Comparison of ENCODE assay signal across 8 mouse cellular contexts in the genomic region with DNA sequence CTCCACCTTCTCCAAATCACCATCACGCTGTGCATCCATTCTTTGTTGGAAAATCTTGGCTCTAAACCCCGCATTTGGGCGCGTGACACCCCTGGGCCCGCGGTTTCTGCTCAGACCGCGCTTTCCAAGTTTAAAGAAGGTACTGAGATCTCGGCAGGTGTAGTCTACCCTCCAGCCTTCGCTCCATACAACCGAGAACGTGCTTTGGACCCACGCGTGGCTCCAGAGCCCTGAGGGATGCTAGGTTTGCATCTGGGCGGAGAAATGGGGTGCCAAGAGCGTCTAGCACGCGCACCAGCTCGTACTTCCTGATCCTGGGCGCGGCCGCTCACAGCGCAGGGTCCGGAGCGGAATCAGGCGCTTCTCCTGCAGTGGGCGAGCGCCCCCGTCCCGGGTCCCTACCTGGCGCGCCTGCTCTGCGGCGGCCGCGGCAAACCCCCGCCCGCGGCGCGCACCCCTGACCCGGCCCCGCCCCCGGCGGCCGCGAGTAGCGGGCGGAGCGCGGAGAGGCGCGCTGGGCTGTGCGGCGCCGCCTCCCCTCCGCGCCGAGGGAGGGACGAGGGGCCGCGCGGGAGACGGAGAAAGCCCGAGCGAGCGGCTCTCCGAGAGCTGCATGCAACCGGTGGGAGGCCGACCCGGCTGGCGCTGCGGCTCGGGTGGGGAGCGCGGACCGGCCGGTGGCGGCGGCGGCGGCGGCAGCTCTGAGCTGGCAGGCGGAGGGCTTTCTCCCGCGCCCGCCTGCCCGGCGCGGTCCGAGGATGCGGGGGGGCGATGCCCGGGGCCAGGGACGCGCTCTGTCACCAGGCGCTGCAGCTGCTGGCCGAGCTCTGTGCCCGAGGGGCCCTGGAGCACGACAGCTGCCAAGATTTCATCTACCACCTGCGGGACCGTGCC. TPM values are rescaled to one million over a fixed set of nuclear protein-coding genes. Genes with fewer than 3 reads are reported as not detected.
DNase-seq lines count a peak whose midpoint lies in the region; ATAC-seq and TF ChIP-seq lines count a peak whose summit lies in the region.

A gene (plus strand): TSS at position 497 of the 894 bp plus-strand sequence.

- H3K36me3 ChIP-seq in ES-E14 (ENCODE audit: control insufficient read depth, insufficient read depth, low read length, poor library complexity, severe bottlenecking): no peaks in the 10 kb centered on the region; the same call in 1 of the 2 replicates
- H3K36me3 ChIP-seq in forebrain, embryonic 13.5 days (ENCODE audit: poor library complexity, severe bottlenecking): no peaks in the 10 kb centered on the region
- H3K36me3 ChIP-seq in hindbrain, embryonic 12.5 days: no peaks in the 10 kb centered on the region

- in situ Hi-C loops in ES-E14 (cut with MboI; ENCODE audit: low sequenced_read_pairs in 2 of 2, unreplicated experiment in 2 of 2): no loop called here

- H3K9me3 ChIP-seq in ES-E14 (ENCODE audit: control insufficient read depth, insufficient read depth, low read depth, low read length): no peaks in the 10 kb centered on the region
- no peaks in the 10 kb centered on the region for H3K9me3 ChIP-seq in forebrain, embryonic 13.5 days (replicated peaks)
- no peaks in the 10 kb centered on the region for H3K9me3 ChIP-seq in hindbrain, embryonic 12.5 days (replicated peaks)

- peak within 1 kb of the TSS; percentile 87 for H3K9ac ChIP-seq in ES-E14 (ENCODE audit: insufficient read depth, low read depth, low read length, poor library complexity, severe bottlenecking)
- H3K9ac ChIP-seq in forebrain, embryonic 13.5 days: peak within 1 kb of the TSS; percentile 69
- H3K9ac ChIP-seq in hindbrain, embryonic 12.5 days: peak within 1 kb of the TSS; percentile 67

- peak within 1 kb of the TSS; percentile 92 to 95 for H3K4me3 ChIP-seq in ES-E14 (ENCODE audit: insufficient read depth in 1 of 2, low read depth in 1 of 2, low read length in 2 of 2, poor library complexity in 1 of 2, severe bottlenecking in 1 of 2)
- H3K4me3 ChIP-seq in forebrain, embryonic 13.5 days: peak within 1 kb of the TSS; percentile 70
- peak within 1 kb of the TSS; percentile 78 for H3K4me3 ChIP-seq in hindbrain, embryonic 12.5 days

- H3K4me1 ChIP-seq in ES-E14 (ENCODE audit: control insufficient read depth in 2 of 2, insufficient read depth in 2 of 2, low read length in 2 of 2, poor library complexity in 1 of 2): peaks cover 5% of the 10 kb centered on the region in 2 experiments; a peak in 2 of 4 replicates
- H3K4me1 ChIP-seq in forebrain, embryonic 13.5 days: peaks cover 18% of the 10 kb centered on the region
- H3K4me1 ChIP-seq in hindbrain, embryonic 12.5 days: peaks cover 6% of the 10 kb centered on the region; the same call in 1 of the 2 replicates

- under 1% methylated on average over 63 of the region's 102 CpGs for WGBS in forebrain, embryonic 13.5 days
- under 1% methylated on average over 41 of the region's 102 CpGs for WGBS in hindbrain, embryonic 12.5 days

- peak within 1 kb of the TSS; percentile 48; the same call in 1 of the 2 replicates for H3K27ac ChIP-seq in ES-E14 (ENCODE audit: insufficient read depth, low read depth, low read length, poor library complexity, severe bottlenecking)
- H3K27ac ChIP-seq in forebrain, embryonic 13.5 days: no peak within 1 kb of the TSS
- H3K27ac ChIP-seq in hindbrain, embryonic 12.5 days: no peak within 1 kb of the TSS

- peak within 1 kb of the TSS; percentile 92 for H3K4me2 ChIP-seq in forebrain, embryonic 13.5 days
- H3K4me2 ChIP-seq in hindbrain, embryonic 12.5 days (replicated peaks): peak within 1 kb of the TSS; percentile 97

- peak; percentile 85 for ATAC-seq in cerebellum, adult (ENCODE audit: insufficient number of reproducible peaks, low FRiP score, low TSS enrichment)
- ATAC-seq in forebrain, embryonic 13.5 days: peak; percentile 93
- ATAC-seq in hindbrain, embryonic 12.5 days (ENCODE audit: low FRiP score): peak; percentile 88

- peaks cover 25% of the 10 kb centered on the region for H3K27me3 ChIP-seq in forebrain, embryonic 13.5 days
- peaks cover 44% of the 10 kb centered on the region for H3K27me3 ChIP-seq in hindbrain, embryonic 12.5 days

- DNase-seq in ES-E14 (ENCODE audit: low read depth, low spot score): peak; percentile 51
- peak; percentile 34 to 64 for DNase-seq in layer of hippocampus, postnatal 10 days (ENCODE audit: low spot score in 2 of 2)
- peak; percentile 5 for DNase-seq in lung, postnatal 10 days
- peak; percentile 43 for DNase-seq in right cerebral cortex, adult 18-20 months
- no peak for DNase-seq in c-Kit-positive CD71-positive TER-119-positive erythroid progenitor cells, embryonic 14.5 days (ENCODE audit: low spot score)

TF ChIP-seq in ES-E14, 5 proteins besides CTCF, POLR2A, EP300 and RAD21:
- TF ChIP-seq ZNF384 (IDR thresholded peaks at IDR 0.05; ENCODE audit: low read depth, low read length) (no peak), HCFC1 (IDR thresholded peaks at IDR 0.05; ENCODE audit: borderline replicate concordance, insufficient read depth, low read length) (0 out of 2 replicates have a peak, but pooled peaks have one; percentile 40)

RNA-seq across cellular contexts. Expression of the gene that starts here (rescaled TPM):
- 8.4 and 12.0 TPM in 2 replicates for total RNA-seq in ES-E14 (2012; rRNA removed)
- polyA plus RNA-seq in forebrain, embryonic 13.5 days (2015; fragmentation: Nextera tagmentation; extraction: Ambion mirVana): 4.6 and 5.2 TPM in 2 replicates
- polyA plus RNA-seq in hindbrain, embryonic 12.5 days (2016; fragmentation: Nextera tagmentation; extraction: Ambion mirVana): 5.1 and 6.3 TPM in 2 replicates
- total RNA-seq in layer of hippocampus, postnatal 10 days (2021): 1 to 10 TPM; 9.0 to 9.8 TPM
